Mouse (Mus musculus): ENCODE data around the gene Cped1. TPM values are rescaled to one million over a fixed set of nuclear protein-coding genes. Genes with fewer than 3 reads are reported as not detected.

Cped1 gene
- polyA plus RNA-seq, 1 experiment, result 1.8 TPM

DNA sequence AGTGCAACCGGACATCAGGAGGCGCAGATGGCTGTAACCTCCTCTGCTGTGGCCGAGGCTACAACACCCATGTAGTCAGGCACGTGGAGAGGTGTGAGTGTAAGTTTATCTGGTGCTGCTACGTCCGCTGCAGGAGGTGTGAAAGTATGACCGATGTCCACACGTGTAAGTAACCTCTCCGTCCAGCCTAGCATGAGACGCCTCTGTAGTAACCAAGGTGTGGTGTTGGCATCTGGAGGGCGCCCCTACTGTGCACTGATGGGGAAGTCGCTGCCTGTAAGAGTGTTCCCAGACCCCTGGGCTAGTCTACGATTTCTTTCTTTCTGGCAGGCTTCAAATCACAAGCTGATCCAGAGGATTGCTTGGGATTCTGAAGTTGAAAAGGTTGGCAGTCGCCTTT, 312.3 kb downstream of the Cped1 start:
- H3K4me3 ChIP-seq (ENCODE audit: control insufficient read depth, low read depth, low read length), result no peak overlapping the region
- H3K4me1 ChIP-seq (ENCODE audit: control insufficient read depth, insufficient read depth, low read length), result peaks cover 3% of the 10 kb centered on the region; the same call in 1 of the 2 replicates
- H3K27me3 ChIP-seq (ENCODE audit: control insufficient read depth, insufficient read depth, low read length), result no peaks in the 10 kb centered on the region
- TF ChIP-seq POLR2A (IDR thresholded peaks at IDR 0.05; ENCODE audit: control insufficient read depth, low read depth, low read length) (no peak), CTCF (IDR thresholded peaks at IDR 0.05; ENCODE audit: control insufficient read depth, insufficient read depth, insufficient replicate concordance, low read depth, low read length) (no peak)
- H3K36me3 ChIP-seq (ENCODE audit: control insufficient read depth, insufficient read depth, low read length), result no peaks in the 10 kb centered on the region
- H3K27ac ChIP-seq (ENCODE audit: control insufficient read depth, insufficient read depth, low read depth, low read length), result no peak overlapping the region

Other genes starting within 250 kb of the Cped1 start
- gene Tspan12, start 133.4 kb upstream of the Cped1 start, polyA plus RNA-seq (2012; rRNA removed), result 1.6 and 1.8 TPM in 2 replicates
- 14.2 and 15.6 TPM in 2 replicates for gene Ing3, start 36.3 kb upstream of the Cped1 start, polyA plus RNA-seq (2012; rRNA removed)